Mouse (Mus musculus) liver, embryonic 14.5 days (tissue): ENCODE results near the gene Adamts20.

Experiments used
- CTCF ChIP-seq: IDR thresholded peaks from 2 replicates; pipeline ENCODE4 v1.5.1; 2016; ENCODE audit warnings: antibody characterized with exemption, low read depth, control low read depth
- EP300 ChIP-seq: IDR thresholded peaks from 2 replicates; pipeline ENCODE4 v1.6.1; 2016; ENCODE audit warnings: antibody characterized with exemption, low read depth

- no peak for TF ChIP-seq EP300
- no peak for TF ChIP-seq CTCF
Measured at GRCm38 (mm10) chr15:94231246-94231645, 234.0 kb downstream of the Adamts20 start.
